Mouse (Mus musculus) bone marrow, adult 2 months (tissue): Measurements from ENCODE around the gene Dcp1a.

ENCODE experiments used
- CTCF ChIP-seq: fragments of 200-500 bp; IDR thresholded peaks from 2 replicates; pipeline ENCODE4 v1.5.1; 2011; ENCODE audit warnings: low read length, control low read depth; ENCODE audit not compliant: control insufficient read depth, insufficient read depth
- POLR2A ChIP-seq: fragments of 200-500 bp; IDR thresholded peaks from 2 replicates; pipeline ENCODE4 v1.6.1; 2011; ENCODE audit warnings: low read depth, mild to moderate bottlenecking, control low read depth, low read length, borderline replicate concordance; ENCODE audit not compliant: control insufficient read depth

GRCm38 (mm10) chr14:30430446-30430845 lies 48.9 kb upstream of the Dcp1a start:
- no peak for TF ChIP-seq CTCF
- no peak for TF ChIP-seq POLR2A
